Mouse (Mus musculus) brain, embryonic 14.5 days (tissue): ENCODE results near the gene Mrpl58.
"Not testable (repeated sequence)": the region's sequence is repeated elsewhere in the genome, so short reads cannot be mapped to it uniquely, and the experiment has no call there.

Source experiments
- CTCF ChIP-seq: fragments of 200-500 bp; IDR thresholded peaks from 2 replicates; pipeline ENCODE4 v1.5.1; 2012; ENCODE audit warnings: inconsistent platforms, mild to moderate bottlenecking, moderate library complexity, borderline replicate concordance; ENCODE audit not compliant: insufficient read depth, insufficient read length; ENCODE audit errors: extremely low read depth
- POLR2A ChIP-seq: fragments of 200-500 bp; IDR thresholded peaks from 2 replicates; pipeline ENCODE4 v1.6.1; 2012; ENCODE audit warnings: mild to moderate bottlenecking, inconsistent platforms, borderline replicate concordance; ENCODE audit not compliant: poor library complexity, insufficient read depth, insufficient read length, severe bottlenecking; ENCODE audit errors: extremely low read depth

GRCm38 (mm10) chr11:115386859-115387258 is 16.7 kb upstream of the Mrpl58 start:
- TF ChIP-seq POLR2A, CTCF: not testable (repeated sequence)
